9 mouse cellular contexts compared by ENCODE assay signal in genomic region chr17:70706976-70707818, GRCm38 (mm10).
DNase-seq lines count a peak whose midpoint lies in the region; ATAC-seq and TF ChIP-seq lines count a peak whose summit lies in the region.
"Had no signal": no experiment of that assay in that cellular context is flagged by ENCODE, and none has a peak within 500 bp of the region (broad histone marks: within the 10 kb centered on the region; RNA-seq: fewer than 3 reads in every experiment).

No protein-coding gene starts in this region.

- TF ChIP-seq EP300 in lung, postnatal 0 days (IDR thresholded peaks at IDR 0.05) = no peak

- H3K27ac ChIP-seq in ES-E14 (ENCODE audit: insufficient read depth, low read depth, low read length, poor library complexity, severe bottlenecking) = no peak overlapping the region
- H3K27ac ChIP-seq in cerebellum, adult 2 months (ENCODE audit: insufficient read depth, low read length) = no peak overlapping the region
- no peak overlapping the region for H3K27ac ChIP-seq in hindbrain, embryonic 10.5 days
- H3K27ac ChIP-seq in lung, postnatal 0 days (ENCODE audit: low read length) = no peak overlapping the region
- H3K27ac ChIP-seq: macrophage had no signal

- 18% methylated on average over 28 of the region's 28 CpGs for WGBS in cerebellum, adult 2 months
- WGBS in hindbrain, embryonic 10.5 days = 4% methylated on average over 28 of the region's 28 CpGs
- 3% methylated on average over 28 of the region's 28 CpGs for WGBS in lung, postnatal 0 days

- H3K27me3 ChIP-seq in cerebellum, adult 2 months (ENCODE audit: control insufficient read depth, insufficient read depth, low read length) = no peaks in the 10 kb centered on the region
- H3K27me3 ChIP-seq in hindbrain, embryonic 10.5 days (ENCODE audit: insufficient read depth, poor library complexity, severe bottlenecking) = peaks cover 26% of the 10 kb centered on the region
- H3K27me3 ChIP-seq in lung, postnatal 0 days (replicated peaks; ENCODE audit: insufficient read depth, low read length) = no peaks in the 10 kb centered on the region

- in situ Hi-C loops in ES-E14 (cut with MboI; ENCODE audit: low sequenced_read_pairs in 2 of 2, unreplicated experiment in 2 of 2) = no loop called here

- H3K4me2 ChIP-seq in lung, postnatal 0 days (replicated peaks; ENCODE audit: low read depth, low read length) = peak overlapping the region; percentile 36

- peak overlapping the region; percentile 11; the same call in 1 of the 2 replicates for H3K9ac ChIP-seq in ES-E14 (ENCODE audit: insufficient read depth, low read depth, low read length, poor library complexity, severe bottlenecking)
- H3K9ac ChIP-seq in lung, postnatal 0 days (replicated peaks; ENCODE audit: low read depth) = no peak overlapping the region

- ATAC-seq in frontal cortex, adult (ENCODE audit: low TSS enrichment) = peak; percentile 74
- peak; percentile 78 for ATAC-seq in lung, postnatal 0 days

- TF ChIP-seq POLR2A in cerebellum, adult 2 months (IDR thresholded peaks at IDR 0.05; ENCODE audit: borderline replicate concordance, insufficient read depth, low read length) = no peak

- H3K4me3 ChIP-seq in ES-E14 (ENCODE audit: insufficient read depth in 1 of 2, low read depth in 1 of 2, low read length in 2 of 2, poor library complexity in 1 of 2, severe bottlenecking in 1 of 2) = peak overlapping the region; percentile 51 to 66
- no peak overlapping the region for H3K4me3 ChIP-seq in cerebellum, adult 2 months (replicated peaks; ENCODE audit: insufficient read depth, low read depth, low read length)
- peak overlapping the region; percentile 40 for H3K4me3 ChIP-seq in hindbrain, embryonic 10.5 days
- no peak overlapping the region for H3K4me3 ChIP-seq in lung, postnatal 0 days (ENCODE audit: low read depth, low read length)

- 0 out of 4 replicates have a peak, but pooled peaks cover 0 to 4% of the 10 kb centered on the region in 2 experiments for H3K4me1 ChIP-seq in ES-E14 (ENCODE audit: control insufficient read depth in 2 of 2, insufficient read depth in 2 of 2, low read length in 2 of 2, poor library complexity in 1 of 2)
- H3K4me1 ChIP-seq in cerebellum, adult 2 months (ENCODE audit: control insufficient read depth, insufficient read depth, low read length) = peaks cover 6% of the 10 kb centered on the region; the same call in 1 of the 2 replicates
- peaks cover 18% of the 10 kb centered on the region for H3K4me1 ChIP-seq in hindbrain, embryonic 10.5 days (replicated peaks)
- 0 out of 2 replicates have a peak, but pooled peaks cover 5% of the 10 kb centered on the region for H3K4me1 ChIP-seq in lung, postnatal 0 days (ENCODE audit: insufficient read depth, low read depth, low read length)

- TF ChIP-seq CTCF in cerebellum, adult 2 months (IDR thresholded peaks at IDR 0.05; ENCODE audit: borderline replicate concordance, insufficient read depth, low read depth, low read length) = peak; percentile 80
- TF ChIP-seq CTCF in lung, postnatal 0 days (IDR thresholded peaks at IDR 0.05) = peak; percentile 98

- H3K36me3 ChIP-seq in ES-E14 (ENCODE audit: control insufficient read depth, insufficient read depth, low read length, poor library complexity, severe bottlenecking) = no peaks in the 10 kb centered on the region
- H3K36me3 ChIP-seq in hindbrain, embryonic 10.5 days = no peaks in the 10 kb centered on the region
- no peaks in the 10 kb centered on the region for H3K36me3 ChIP-seq in lung, postnatal 0 days (ENCODE audit: insufficient read depth, low read length)

- peak; percentile 85 for DNase-seq in ES-E14 (ENCODE audit: low read depth, low spot score)
- DNase-seq in cerebellum, adult 2 months = peak; percentile 75 to 79
- DNase-seq in hindbrain, embryonic 10.5 days (ENCODE audit: low spot score) = peak; percentile 90
- DNase-seq in layer of hippocampus, adult 9-10 months (ENCODE audit: low spot score) = peak; percentile 63
- peak; percentile 90 for DNase-seq in lung, postnatal 0 days (ENCODE audit: low spot score)
- peak; percentile 74 for DNase-seq in ovary, postnatal 14 days (ENCODE audit: low spot score)
- DNase-seq in thymus, postnatal 10 days (ENCODE audit: low spot score in 2 of 2) = peak; percentile 63 to 79

- no peaks in the 10 kb centered on the region for H3K9me3 ChIP-seq in ES-E14 (ENCODE audit: control insufficient read depth, insufficient read depth, low read depth, low read length)
- no peaks in the 10 kb centered on the region for H3K9me3 ChIP-seq in hindbrain, embryonic 10.5 days
- H3K9me3 ChIP-seq in lung, postnatal 0 days (ENCODE audit: low read length) = no peaks in the 10 kb centered on the region

TF ChIP-seq in ES-E14, 5 proteins besides CTCF, POLR2A, EP300 and RAD21:
- TF ChIP-seq HCFC1 (IDR thresholded peaks at IDR 0.05; ENCODE audit: borderline replicate concordance, insufficient read depth, low read length) (no peak), ZC3H11A (IDR thresholded peaks at IDR 0.05; ENCODE audit: borderline replicate concordance, low read depth, low read length) (peak; percentile 91), MAFK (IDR thresholded peaks at IDR 0.05; ENCODE audit: insufficient read depth, low read depth, low read length) (no peak), CHD2 (IDR thresholded peaks at IDR 0.05; ENCODE audit: low read depth, low read length) (no peak), ZNF384 (IDR thresholded peaks at IDR 0.05; ENCODE audit: low read depth, low read length) (no peak)

Comparison
In these comparisons a context has a peak if more than half of its experiments do, and no peak if none do; other contexts are left out.
1. H3K4me3 ChIP-seq: peak in ES-E14 (2 of 2) and hindbrain, embryonic 10.5 days (single experiment); none in cerebellum, adult 2 months (single experiment) and lung, postnatal 0 days (single experiment).
2. Peak in every context shown above with its lines, with median percentiles within 50 percentile points of each other: DNase-seq.